Mouse (Mus musculus) limb, embryonic 12.5 days (tissue): ENCODE measurements at regions not wholly inside any gene's neighbourhood (a gene's known extent, or its start where the extent isn't known, plus 50 kb on each side); places are given as distances from the start of the nearest gene placed in this dataset.

ENCODE experiments used
- ATAC-seq: fragments of 200-750 bp; cut with Nextera tagmentation; 2 replicates; pipeline ENCODE4 v1.8.0; 2017; ENCODE audit warnings: low read depth, moderate TSS enrichment; ENCODE audit not compliant: insufficient number of reproducible peaks, insufficient read depth, low FRiP score, low TSS enrichment
- H3K27ac ChIP-seq: fragments of 300-500 bp; sonication (generic); 2 replicates; pipeline ENCODE4 v1.5.1; 2016; ENCODE audit warnings: mild to moderate bottlenecking, moderate library complexity
- H3K27me3 ChIP-seq: fragments of 300-500 bp; sonication (generic); 2 replicates; pipeline ENCODE4 v1.6.1; 2016; ENCODE audit warnings: mild to moderate bottlenecking, moderate library complexity
- H3K36me3 ChIP-seq: fragments of 300-500 bp; sonication (generic); 2 replicates; pipeline ENCODE4 v1.6.1; 2016; ENCODE audit warnings: mild to moderate bottlenecking, moderate library complexity
- H3K4me1 ChIP-seq: fragments of 300-500 bp; sonication (generic); replicated peaks from 2 replicates; pipeline ENCODE4 v1.6.1; 2016
- H3K4me2 ChIP-seq: fragments of 300-500 bp; sonication (generic); 2 replicates; pipeline ENCODE4 v1.6.1; 2016; ENCODE audit warnings: mild to moderate bottlenecking, moderate library complexity
- H3K4me3 ChIP-seq: fragments of 300-500 bp; sonication (generic); replicated peaks from 2 replicates; pipeline ENCODE4 v1.5.1; 2016; ENCODE audit warnings: mild to moderate bottlenecking
- H3K9ac ChIP-seq: fragments of 300-500 bp; sonication (generic); replicated peaks from 2 replicates; pipeline ENCODE4 v1.6.1; 2016; ENCODE audit warnings: mild to moderate bottlenecking, moderate library complexity
- H3K9me3 ChIP-seq: fragments of 300-500 bp; sonication (generic); 2 replicates; pipeline ENCODE4 v1.6.1; 2016; ENCODE audit warnings: mild to moderate bottlenecking, moderate library complexity
- WGBS: fragments of 180-500 bp; shearing (Covaris S2); methylation state at CpG from one replicate; pipeline ENCODE4 v1.1.7; 2016; 5-methylcytosine and 5-hydroxymethylcytosine counted together

DNA sequence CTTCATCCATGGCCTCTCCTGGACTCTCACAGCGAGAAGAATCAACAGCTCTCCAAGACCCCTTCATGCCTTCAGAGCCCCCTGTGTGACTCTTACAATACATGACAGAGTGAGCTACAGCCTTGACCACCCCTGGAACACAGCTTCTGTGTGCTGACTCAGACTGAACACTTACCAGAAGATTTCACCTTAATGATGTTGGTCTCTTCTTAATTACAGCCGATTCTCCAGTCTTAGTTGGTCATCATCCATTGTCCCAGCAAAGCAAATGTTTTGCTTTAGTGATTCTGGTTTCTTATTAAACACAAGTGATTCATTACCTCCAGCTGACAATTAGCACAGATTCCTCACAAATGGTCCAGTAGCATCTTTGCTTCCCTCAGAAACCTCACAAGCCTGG is 134.0 kb upstream of the Inhba start:
- WGBS, result 83% methylated on average over 2 of the region's 2 CpGs
- Histone ChIP-seq H3K9me3 (no peaks in the 10 kb centered on the region), H3K4me3 (no peak overlapping the region), H3K27me3 (no peaks in the 10 kb centered on the region), H3K4me1 (no peaks in the 10 kb centered on the region), H3K4me2 (no peak overlapping the region), H3K9ac (no peak overlapping the region), H3K36me3 (no peaks in the 10 kb centered on the region), H3K27ac (no peak overlapping the region)
- no peak for ATAC-seq

GRCm38 (mm10) chr13:15879576-15879975 is 132.1 kb upstream of the Inhba start:
- Histone ChIP-seq H3K9ac (no peak overlapping the region), H3K36me3 (no peaks in the 10 kb centered on the region), H3K27me3 (no peaks in the 10 kb centered on the region), H3K4me1 (no peaks in the 10 kb centered on the region), H3K4me2 (no peak overlapping the region), H3K4me3 (no peak overlapping the region), H3K9me3 (no peaks in the 10 kb centered on the region), H3K27ac (no peak overlapping the region)
- ATAC-seq, result no peak

DNA sequence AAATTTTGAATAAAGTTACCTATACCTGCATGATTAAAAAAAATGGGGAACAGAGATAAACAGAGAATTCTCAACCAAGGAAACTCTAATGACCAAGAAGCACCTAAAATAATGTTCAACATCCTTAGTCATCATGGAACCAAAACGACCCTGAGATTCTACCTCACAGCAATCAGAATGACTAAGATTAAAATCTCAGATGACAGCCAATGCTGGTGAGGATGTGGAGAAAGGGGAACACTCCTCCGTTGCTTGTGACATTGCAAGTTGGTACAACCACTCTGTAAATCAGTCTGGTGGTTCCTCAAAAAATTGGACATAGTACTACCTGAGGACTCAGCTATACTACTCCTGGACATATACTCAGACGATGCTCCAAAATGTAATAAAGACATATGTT is 120.9 kb upstream of the Inhba start:
- Histone ChIP-seq H3K36me3 (no peaks in the 10 kb centered on the region), H3K9me3 (no peaks in the 10 kb centered on the region), H3K4me2 (no peak overlapping the region), H3K27ac (no peak overlapping the region), H3K9ac (no peak overlapping the region), H3K27me3 (no peaks in the 10 kb centered on the region), H3K4me3 (no peak overlapping the region), H3K4me1 (no peaks in the 10 kb centered on the region)
- 90% methylated on average over 3 of the region's 3 CpGs for WGBS
- no peak for ATAC-seq

GRCm38 (mm10) chr13:15891403-15891802 is 120.2 kb upstream of the Inhba start:
- no peaks in the 10 kb centered on the region for H3K9me3 ChIP-seq
- H3K36me3 ChIP-seq, result no peaks in the 10 kb centered on the region
- H3K27ac ChIP-seq, result no peak overlapping the region
- no peak overlapping the region for H3K4me2 ChIP-seq
- no peak for ATAC-seq
- no peak overlapping the region for H3K4me3 ChIP-seq
- no peaks in the 10 kb centered on the region for H3K4me1 ChIP-seq
- no peaks in the 10 kb centered on the region for H3K27me3 ChIP-seq
- H3K9ac ChIP-seq, result no peak overlapping the region

DNA sequence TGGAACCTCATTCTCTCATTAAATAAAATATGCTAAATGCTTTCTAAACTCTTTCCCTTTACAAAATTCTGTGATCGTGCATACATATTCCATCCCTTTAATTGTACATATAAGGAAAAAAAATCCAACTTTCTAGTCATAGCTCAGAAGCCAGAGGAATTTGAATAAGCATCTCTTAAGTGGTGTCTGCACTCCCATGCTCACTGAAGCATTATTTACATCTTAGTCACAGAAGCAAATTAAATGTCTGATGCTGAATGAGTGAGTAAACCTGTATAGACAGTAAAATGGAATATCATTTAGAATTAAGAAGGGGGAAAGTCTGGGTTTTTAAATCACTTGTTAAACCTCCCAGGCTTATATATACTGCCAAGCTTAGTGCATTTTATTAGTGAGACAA is 113.5 kb upstream of the Inhba start:
- 91% methylated on average over 1 of the region's 1 CpGs for WGBS
- ATAC-seq, result no peak
- H3K4me2 ChIP-seq, result no peak overlapping the region

DNA sequence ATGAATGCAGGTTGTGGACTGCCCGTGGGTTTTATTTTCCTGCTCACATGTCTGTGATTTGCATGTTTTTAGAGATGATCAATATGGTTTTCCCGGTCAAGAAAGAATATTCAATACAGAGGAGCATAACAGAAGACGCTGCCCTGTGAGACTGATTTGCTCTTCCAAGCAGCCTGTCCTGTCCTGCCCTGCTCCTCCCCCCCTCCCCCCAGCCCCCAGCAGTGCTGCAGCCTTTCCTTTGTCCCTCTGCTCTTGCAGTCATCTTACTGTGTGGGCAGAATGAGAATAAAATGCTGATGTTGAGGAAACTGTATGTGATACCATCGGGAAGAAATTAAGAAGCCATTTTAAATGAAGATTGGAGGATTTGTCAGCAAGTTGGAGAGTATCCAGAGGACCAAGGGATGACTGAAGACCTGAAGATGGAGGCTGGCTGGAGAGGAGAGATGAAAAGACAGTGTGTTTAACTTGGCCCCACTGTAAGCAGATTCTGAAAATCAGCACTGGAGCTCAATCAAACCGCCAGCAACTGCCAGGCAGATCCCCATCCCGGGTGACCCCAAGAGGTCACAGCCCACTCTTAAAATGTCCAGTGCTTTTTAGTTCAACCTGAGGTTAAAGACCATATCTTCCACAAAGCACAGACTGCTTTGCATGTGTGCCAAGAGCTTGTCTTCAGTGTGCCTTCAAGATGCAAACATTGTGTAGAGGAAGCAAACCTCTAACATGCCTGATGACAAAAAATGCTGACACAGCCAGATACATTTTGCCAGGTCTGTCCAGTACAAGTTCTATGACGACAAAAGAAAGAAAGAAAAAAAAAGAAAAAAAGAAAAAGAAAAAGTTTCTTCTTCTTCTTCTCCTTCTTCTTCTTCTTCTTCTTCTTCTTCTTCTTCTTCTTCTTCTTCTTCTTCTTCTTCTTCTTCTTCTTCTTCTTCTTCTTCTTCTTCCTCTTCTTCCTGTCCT is 109.7 kb upstream of the Inhba start:
- no peak overlapping the region for H3K27ac ChIP-seq
- H3K36me3 ChIP-seq, result no peaks in the 10 kb centered on the region
- no peaks in the 10 kb centered on the region for H3K27me3 ChIP-seq
- H3K9ac ChIP-seq, result no peak overlapping the region
- H3K4me3 ChIP-seq, result no peak overlapping the region
- no peak overlapping the region for H3K4me2 ChIP-seq
- no peaks in the 10 kb centered on the region for H3K4me1 ChIP-seq
- H3K9me3 ChIP-seq, result no peaks in the 10 kb centered on the region
- no peak for ATAC-seq
- WGBS, result 52% methylated on average over 7 of the region's 7 CpGs

More for the DNA sequence above, 113.5 kb upstream of the Inhba start:
- Histone ChIP-seq H3K36me3 (no peaks in the 10 kb centered on the region), H3K4me3 (no peak overlapping the region), H3K9ac (no peak overlapping the region), H3K27ac (no peak overlapping the region), H3K27me3 (no peaks in the 10 kb centered on the region), H3K4me1 (no peaks in the 10 kb centered on the region), H3K9me3 (no peaks in the 10 kb centered on the region)

- H3K9me3 ChIP-seq, result no peaks in the 10 kb centered on the region
- no peaks in the 10 kb centered on the region for H3K4me1 ChIP-seq
- no peaks in the 10 kb centered on the region for H3K36me3 ChIP-seq
- H3K4me2 ChIP-seq, result no peak overlapping the region
- H3K4me3 ChIP-seq, result no peak overlapping the region
- H3K27me3 ChIP-seq, result no peaks in the 10 kb centered on the region
- no peak overlapping the region for H3K9ac ChIP-seq
- ATAC-seq, result no peak
- 63% methylated on average over 1 of the region's 1 CpGs for WGBS
- no peak overlapping the region for H3K27ac ChIP-seq
Observed at GRCm38 (mm10) chr13:15907806-15908205, 103.8 kb upstream of the Inhba start.

- WGBS, result 64% methylated on average over 2 of the region's 2 CpGs
- H3K27me3 ChIP-seq, result no peaks in the 10 kb centered on the region
- H3K9me3 ChIP-seq, result no peaks in the 10 kb centered on the region
- no peaks in the 10 kb centered on the region for H3K4me1 ChIP-seq
- H3K27ac ChIP-seq, result no peak overlapping the region
- H3K9ac ChIP-seq, result no peak overlapping the region
- no peak for ATAC-seq
- H3K4me3 ChIP-seq, result no peak overlapping the region
- no peak overlapping the region for H3K4me2 ChIP-seq
- no peaks in the 10 kb centered on the region for H3K36me3 ChIP-seq
Observed at GRCm38 (mm10) chr13:15910578-15910977, 101.1 kb upstream of the Inhba start.

- H3K27ac ChIP-seq, result no peak overlapping the region
- no peaks in the 10 kb centered on the region for H3K36me3 ChIP-seq
- 85% methylated on average over 1 of the region's 1 CpGs for WGBS
- no peak overlapping the region for H3K4me2 ChIP-seq
- H3K9ac ChIP-seq, result no peak overlapping the region
- H3K9me3 ChIP-seq, result no peaks in the 10 kb centered on the region
- H3K27me3 ChIP-seq, result no peaks in the 10 kb centered on the region
- no peak overlapping the region for H3K4me3 ChIP-seq
- ATAC-seq, result no peak
- no peaks in the 10 kb centered on the region for H3K4me1 ChIP-seq
Observed at GRCm38 (mm10) chr13:15911263-15911662, 100.4 kb upstream of the Inhba start.

- WGBS, result 83% methylated on average over 1 of the region's 1 CpGs
- H3K4me3 ChIP-seq, result no peak overlapping the region
- H3K9me3 ChIP-seq, result no peaks in the 10 kb centered on the region
- H3K4me2 ChIP-seq, result no peak overlapping the region
- H3K36me3 ChIP-seq, result no peaks in the 10 kb centered on the region
- H3K4me1 ChIP-seq, result no peaks in the 10 kb centered on the region
- H3K27me3 ChIP-seq, result no peaks in the 10 kb centered on the region
- no peak overlapping the region for H3K27ac ChIP-seq
- no peak for ATAC-seq
- H3K9ac ChIP-seq, result no peak overlapping the region
Observed at GRCm38 (mm10) chr13:15914270-15914669, 97.4 kb upstream of the Inhba start.

DNA sequence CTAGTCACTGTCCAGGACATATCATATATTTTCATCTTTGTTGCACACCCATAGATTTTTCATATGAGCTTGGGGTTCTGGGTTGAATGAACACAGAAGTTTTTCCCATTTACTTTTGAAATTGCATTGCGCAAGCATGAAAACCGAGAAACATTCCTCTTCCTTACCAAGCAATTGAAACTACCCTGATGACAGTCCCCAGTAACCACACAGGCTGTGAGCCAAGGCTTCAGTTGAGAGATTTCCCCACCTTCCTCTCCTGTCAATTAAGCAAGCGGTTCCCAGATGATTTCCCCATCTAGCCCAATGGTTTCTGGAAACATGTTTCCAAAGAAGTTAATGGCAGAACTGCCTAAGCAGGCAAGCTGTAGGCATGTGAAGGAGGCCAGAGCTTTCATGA is 81.8 kb upstream of the Inhba start:
- WGBS, result 85% methylated on average over 3 of the region's 3 CpGs
- no peak overlapping the region for H3K4me3 ChIP-seq
- no peaks in the 10 kb centered on the region for H3K36me3 ChIP-seq
- no peak overlapping the region for H3K9ac ChIP-seq
- H3K9me3 ChIP-seq, result no peaks in the 10 kb centered on the region
- no peaks in the 10 kb centered on the region for H3K27me3 ChIP-seq
- no peak for ATAC-seq
- H3K4me2 ChIP-seq, result no peak overlapping the region
- no peak overlapping the region for H3K27ac ChIP-seq
- H3K4me1 ChIP-seq, result no peaks in the 10 kb centered on the region
